Mouse (Mus musculus) liver, postnatal 0 days (tissue): ENCODE measurements at regions not wholly inside any gene's neighbourhood (a gene's known extent, or its start where the extent isn't known, plus 50 kb on each side); places are given as distances from the start of the nearest gene placed in this dataset.
A peak's percentile ranks its signal among the peaks of the same experiment; 100 is the strongest.

Source experiments
- ATAC-seq: fragments of 200-750 bp; cut with Nextera tagmentation; 2 replicates; pipeline ENCODE4 v1.8.0; 2017; ENCODE audit warnings: mild to moderate bottlenecking, moderate library complexity
- DNase-seq: peaks from one replicate; pipeline ENCODE4 v3.0.0-alpha.2; 2016
- H3K27ac ChIP-seq: fragments of 300-500 bp; sonication (generic); 2 replicates; pipeline ENCODE4 v1.5.1; 2014; ENCODE audit warnings: antibody characterized with exemption, moderate library complexity, mild to moderate bottlenecking, low read depth
- H3K27me3 ChIP-seq: fragments of 300-500 bp; sonication (generic); 2 replicates; pipeline ENCODE4 v1.6.1; 2014; ENCODE audit warnings: low read length, control low read depth, mixed read lengths; ENCODE audit not compliant: insufficient read depth
- H3K36me3 ChIP-seq: fragments of 300-500 bp; sonication (generic); replicated peaks from 2 replicates; pipeline ENCODE4 v1.6.1; 2014; ENCODE audit warnings: mild to moderate bottlenecking, control low read depth, low read length, moderate library complexity, mixed read lengths; ENCODE audit not compliant: insufficient read depth
- H3K4me1 ChIP-seq: fragments of 300-500 bp; sonication (generic); 2 replicates; pipeline ENCODE4 v1.6.1; 2014; ENCODE audit warnings: antibody characterized with exemption, mild to moderate bottlenecking, control low read depth; ENCODE audit not compliant: insufficient read depth
- H3K4me2 ChIP-seq: fragments of 300-500 bp; sonication (generic); 2 replicates; pipeline ENCODE4 v1.6.1; 2014; ENCODE audit warnings: low read depth, mild to moderate bottlenecking, low read length, moderate library complexity, mixed read lengths
- H3K4me3 ChIP-seq: fragments of 300-500 bp; sonication (generic); 2 replicates; pipeline ENCODE4 v1.5.1; 2014; ENCODE audit warnings: low read depth, low read length
- H3K9ac ChIP-seq: fragments of 300-500 bp; sonication (generic); replicated peaks from 2 replicates; pipeline ENCODE4 v1.6.1; 2014; ENCODE audit warnings: mild to moderate bottlenecking, moderate library complexity
- H3K9me3 ChIP-seq: fragments of 300-500 bp; sonication (generic); 2 replicates; pipeline ENCODE4 v1.6.1; 2016; ENCODE audit warnings: mild to moderate bottlenecking, control low read depth, low read length, mixed read lengths
- CTCF ChIP-seq: sonication (generic); IDR thresholded peaks from 2 replicates; pipeline ENCODE4 v1.5.1; 2016; ENCODE audit warnings: antibody characterized with exemption, low read depth
- EP300 ChIP-seq: IDR thresholded peaks from 2 replicates; pipeline ENCODE4 v1.6.1; 2016; ENCODE audit warnings: antibody characterized with exemption, low read depth, mild to moderate bottlenecking
- WGBS: fragments of 180-500 bp; shearing (Covaris S2); extraction: QIAGEN DNeasy Blood & Tissue Kit; methylation state at CpG from one replicate; pipeline ENCODE4 v1.1.7; 2014; ENCODE audit not compliant: insufficient replicate concordance; 5-methylcytosine and 5-hydroxymethylcytosine counted together

DNA sequence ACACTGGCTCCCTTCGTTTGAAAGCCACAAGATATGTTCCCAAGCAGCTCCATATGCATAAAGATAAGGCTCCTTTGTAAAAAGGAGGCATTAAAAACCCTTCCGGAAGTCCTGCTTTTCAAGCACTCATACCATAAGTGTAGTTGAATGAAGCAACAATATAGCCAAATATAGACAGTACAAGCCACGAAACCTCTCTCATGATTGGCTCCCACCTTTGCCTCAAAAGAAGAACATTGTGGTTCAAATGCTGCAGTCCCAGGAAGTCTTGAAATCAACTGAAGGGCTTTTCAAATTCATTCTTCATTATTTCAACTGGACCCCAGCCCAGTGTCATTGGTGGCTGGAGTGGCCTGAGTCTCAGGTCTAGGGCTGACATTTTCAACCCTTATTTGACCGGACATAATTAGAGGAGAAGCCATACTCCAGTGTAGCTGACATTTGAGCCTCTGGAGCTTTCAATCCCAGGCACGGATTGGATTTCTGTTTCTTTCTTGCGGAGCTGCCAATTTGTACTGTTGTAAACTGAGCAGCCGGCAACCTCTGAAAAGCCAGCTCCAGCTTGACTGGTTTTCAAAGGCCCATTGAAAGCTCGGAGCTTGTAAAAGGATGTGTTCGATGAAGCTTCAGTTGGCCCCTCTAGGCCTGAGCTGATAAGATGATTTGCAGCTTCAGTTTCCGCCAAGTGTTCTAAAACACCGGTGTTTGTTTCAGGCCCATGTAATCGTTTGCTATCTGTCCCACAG, 105.4 kb downstream of the Tmsb4x start:
- Histone ChIP-seq H3K36me3 (no peaks in the 10 kb centered on the region), H3K4me3 (no peak overlapping the region), H3K9me3 (no peaks in the 10 kb centered on the region), H3K27ac (peak overlapping the region; percentile 17), H3K4me1 (0 out of 2 replicates have a peak, but pooled peaks cover 5% of the 10 kb centered on the region), H3K9ac (no peak overlapping the region), H3K4me2 (no peak overlapping the region), H3K27me3 (peaks cover 8% of the 10 kb centered on the region; the same call in 1 of the 2 replicates)
- DNase-seq (no peak), ATAC-seq (no peak)
- 50% methylated on average over 12 of the region's 12 CpGs for WGBS
- TF ChIP-seq CTCF (no peak), EP300 (no peak)

DNA sequence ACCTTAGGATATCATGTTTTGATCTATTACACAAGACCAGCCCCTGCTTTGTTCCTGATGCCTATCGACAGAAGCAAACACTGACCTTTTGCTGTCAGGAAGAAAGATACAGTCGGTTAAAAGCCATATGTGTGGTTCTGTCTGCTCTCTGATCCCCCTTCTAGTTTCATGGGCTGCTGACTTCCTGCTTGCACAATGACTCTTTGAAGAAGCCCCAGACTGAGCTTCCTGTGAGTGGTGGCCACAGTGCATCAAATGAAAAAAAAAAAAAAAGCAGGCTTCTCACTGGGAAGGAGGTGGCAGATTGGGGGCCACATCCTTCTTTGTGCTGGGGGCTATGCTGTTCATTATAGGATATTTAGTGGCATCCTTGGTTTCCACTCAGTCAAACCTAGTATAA, 107.2 kb downstream of the Tmsb4x start:
- 0 out of 2 replicates have a peak, but pooled peaks cover 5% of the 10 kb centered on the region for H3K4me1 ChIP-seq
- no peak overlapping the region for H3K9ac ChIP-seq
- no peaks in the 10 kb centered on the region for H3K36me3 ChIP-seq
- H3K4me2 ChIP-seq = no peak overlapping the region
- H3K9me3 ChIP-seq = no peaks in the 10 kb centered on the region
- H3K27me3 ChIP-seq = peaks cover 8% of the 10 kb centered on the region; the same call in 1 of the 2 replicates
- DNase-seq = no peak
- 25% methylated on average over 2 of the region's 2 CpGs for WGBS
- peak; percentile 27; the same call in 1 of the 2 replicates for ATAC-seq
- H3K27ac ChIP-seq = 0 out of 2 replicates have a peak overlapping the region, but pooled peaks have one; percentile 16
- TF ChIP-seq CTCF = no peak
- no peak overlapping the region for H3K4me3 ChIP-seq

DNA sequence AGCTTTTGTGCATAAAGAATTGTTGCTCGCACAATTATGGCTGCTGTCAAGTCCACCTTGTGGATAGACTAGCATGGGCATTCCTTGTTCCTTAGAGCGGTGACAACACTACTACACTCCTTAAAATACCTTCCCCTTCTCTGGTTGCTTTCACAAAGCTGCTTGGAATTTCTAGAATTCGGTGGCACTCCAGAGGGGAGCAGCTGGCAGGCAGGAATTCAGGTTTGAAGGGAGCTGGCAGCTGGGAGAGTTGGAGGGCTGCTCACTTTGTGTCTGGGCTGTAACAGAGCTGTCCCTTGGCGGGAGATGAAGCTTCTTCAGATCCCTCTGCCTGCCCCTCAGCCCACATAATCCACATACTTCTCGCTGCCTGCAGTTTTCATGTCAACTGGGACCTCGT, 109.7 kb downstream of the Tmsb4x start:
- DNase-seq = no peak
- no peak for TF ChIP-seq EP300
- no peak for TF ChIP-seq CTCF

DNA sequence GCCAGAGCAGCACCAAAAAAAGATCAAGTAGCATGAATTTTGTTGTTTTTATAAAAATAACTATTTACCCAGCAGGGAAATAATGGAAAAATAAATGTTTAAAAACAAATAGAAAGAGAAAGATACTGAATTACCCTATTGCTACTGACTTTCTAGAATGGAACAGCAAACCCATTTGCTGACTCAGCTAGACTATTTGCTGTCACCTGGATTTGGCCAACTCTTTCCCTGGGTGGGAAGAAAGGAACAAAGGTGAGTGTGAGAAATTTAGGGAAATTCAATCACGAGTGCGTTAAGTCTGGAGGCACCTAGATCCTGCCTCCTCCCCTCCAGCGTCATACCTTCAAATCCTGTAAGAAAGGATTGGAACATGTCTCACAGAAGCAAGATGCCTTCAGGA, 110.2 kb downstream of the Tmsb4x start:
- no peak for ATAC-seq

More for the DNA sequence above, 109.7 kb downstream of the Tmsb4x start:
- Histone ChIP-seq H3K27ac (no peak overlapping the region), H3K4me3 (no peak overlapping the region), H3K9ac (no peak overlapping the region), H3K4me2 (no peak overlapping the region), H3K4me1 (0 out of 2 replicates have a peak, but pooled peaks cover 5% of the 10 kb centered on the region), H3K36me3 (no peaks in the 10 kb centered on the region), H3K27me3 (peaks cover 4% of the 10 kb centered on the region; the same call in 1 of the 2 replicates), H3K9me3 (no peaks in the 10 kb centered on the region)
- WGBS = 59% methylated on average over 6 of the region's 6 CpGs
- no peak for ATAC-seq

DNA sequence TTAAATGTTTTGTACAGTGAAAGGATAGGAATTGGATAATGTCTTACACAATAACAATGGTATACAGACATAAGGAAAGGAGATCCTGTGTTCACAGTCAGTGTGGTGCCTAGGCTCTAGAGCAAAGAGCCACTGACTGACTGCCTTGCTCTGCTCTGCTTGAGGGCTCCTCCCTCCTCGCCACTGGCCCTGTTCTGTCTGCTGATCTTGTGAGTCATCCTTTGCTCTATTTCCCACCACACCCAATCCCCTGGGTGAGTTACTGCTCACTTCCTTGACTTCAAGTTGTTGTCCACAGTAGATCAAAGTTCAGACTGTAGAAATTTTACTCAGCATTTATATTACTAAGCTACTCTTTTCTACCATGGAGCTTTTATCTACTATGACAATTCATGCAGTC, 117.3 kb downstream of the Tmsb4x start:
- Histone ChIP-seq H3K4me1 (no peaks in the 10 kb centered on the region), H3K27ac (no peak overlapping the region; the same call in 1 of the 2 replicates), H3K9ac (no peak overlapping the region), H3K4me3 (no peak overlapping the region), H3K4me2 (no peak overlapping the region), H3K27me3 (no peaks in the 10 kb centered on the region), H3K36me3 (no peaks in the 10 kb centered on the region), H3K9me3 (no peaks in the 10 kb centered on the region)
- DNase-seq (peak; percentile 24), ATAC-seq (peak; percentile 56)
- WGBS = 44% methylated on average over 1 of the region's 1 CpGs
- TF ChIP-seq EP300 (no peak), CTCF (no peak)

More for the DNA sequence above, 110.2 kb downstream of the Tmsb4x start:
- no peak overlapping the region for H3K9ac ChIP-seq
- no peaks in the 10 kb centered on the region for H3K36me3 ChIP-seq
- 80% methylated on average over 3 of the region's 3 CpGs for WGBS
- no peak for DNase-seq
- no peaks in the 10 kb centered on the region for H3K9me3 ChIP-seq
- H3K27me3 ChIP-seq = peaks cover 4% of the 10 kb centered on the region; the same call in 1 of the 2 replicates
- no peak overlapping the region for H3K4me2 ChIP-seq
- 0 out of 2 replicates have a peak, but pooled peaks cover 5% of the 10 kb centered on the region for H3K4me1 ChIP-seq
- TF ChIP-seq EP300 = no peak
- TF ChIP-seq CTCF = no peak
- H3K27ac ChIP-seq = no peak overlapping the region
- H3K4me3 ChIP-seq = no peak overlapping the region

DNA sequence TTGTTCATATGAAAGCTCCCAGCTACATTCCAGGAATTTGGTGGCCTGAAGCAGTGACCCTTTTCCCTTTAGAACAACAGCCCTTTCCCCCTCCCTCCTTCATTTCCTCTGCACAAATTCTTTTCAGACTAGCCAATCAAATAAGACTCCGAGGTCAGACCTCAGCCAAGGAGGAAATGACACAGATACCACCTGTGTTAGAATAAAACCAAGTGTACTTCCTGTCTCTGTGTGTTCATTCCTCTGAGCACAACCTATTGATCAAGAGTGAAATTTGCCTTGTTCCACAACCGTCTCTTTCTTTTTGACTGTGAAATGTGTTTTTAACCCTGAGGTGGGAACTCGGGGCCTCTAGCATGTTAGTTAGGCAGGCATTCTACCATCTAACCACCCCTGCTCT, 120.2 kb downstream of the Tmsb4x start:
- no peak overlapping the region for H3K4me2 ChIP-seq
- H3K36me3 ChIP-seq = no peaks in the 10 kb centered on the region
- no peaks in the 10 kb centered on the region for H3K4me1 ChIP-seq
- no peak overlapping the region for H3K27ac ChIP-seq
- H3K9ac ChIP-seq = no peak overlapping the region
- no peak; the same call in 1 of the 2 replicates for ATAC-seq
- H3K9me3 ChIP-seq = no peaks in the 10 kb centered on the region
- TF ChIP-seq EP300 (no peak), CTCF (no peak)
- H3K27me3 ChIP-seq = no peaks in the 10 kb centered on the region
- DNase-seq = no peak
- WGBS = 38% methylated on average over 3 of the region's 3 CpGs
- H3K4me3 ChIP-seq = no peak overlapping the region
